Mouse (Mus musculus): ENCODE data around the gene Mrps33. TPM values are rescaled to one million over a fixed set of nuclear protein-coding genes. Genes with fewer than 3 reads are reported as not detected.
A peak's percentile ranks its signal among the peaks of the same experiment; 100 is the strongest.

Gene Mrps33
- polyA plus RNA-seq, 1 experiment from 2014 or later, result 215 TPM

DNA sequence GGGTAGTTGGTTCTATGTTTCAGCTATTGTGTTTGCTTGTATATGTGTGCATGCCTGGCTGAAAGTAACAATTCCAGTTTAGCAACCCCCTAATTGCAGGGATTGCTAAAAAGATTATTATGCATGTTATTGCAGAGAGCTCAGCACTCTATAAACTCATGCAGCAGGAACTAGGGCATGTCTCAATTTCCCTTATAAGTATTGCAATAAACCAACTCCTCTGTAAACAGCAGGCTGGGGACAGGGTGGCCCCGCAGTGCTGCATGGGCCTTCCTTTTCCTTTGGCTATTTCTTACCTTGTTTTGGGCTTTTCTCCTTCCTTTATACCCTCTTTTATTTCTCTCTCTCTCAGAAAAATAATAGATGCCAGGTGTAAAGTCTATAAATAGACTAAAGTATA lies 32.3 kb downstream of the Mrps33 start:
- Histone ChIP-seq H3K27ac (no peak overlapping the region), H3K36me3 (no peaks in the 10 kb centered on the region)

GRCm38 (mm10) chr6:39776275-39776674 lies 34.5 kb downstream of the Mrps33 start:
- Histone ChIP-seq H3K27me3 (no peaks in the 10 kb centered on the region), H3K36me3 (no peaks in the 10 kb centered on the region), H3K4me3 (no peak overlapping the region), H3K4me1 (peaks cover 13% of the 10 kb centered on the region; the same call in 1 of the 2 replicates), H3K4me2 (replicated peaks) (no peak overlapping the region), H3K27ac (no peak overlapping the region), H3K9ac (no peak overlapping the region), H3K9me3 (no peaks in the 10 kb centered on the region)
- WGBS, result 91% methylated on average over 6 of the region's 6 CpGs
- no peak for ATAC-seq (ENCODE audit: insufficient number of reproducible peaks, insufficient read depth, low FRiP score, low TSS enrichment)

More for the DNA sequence above, 32.3 kb downstream of the Mrps33 start:
- Histone ChIP-seq H3K9ac (no peak overlapping the region), H3K9me3 (no peaks in the 10 kb centered on the region), H3K4me1 (peaks cover 20% of the 10 kb centered on the region), H3K27me3 (no peaks in the 10 kb centered on the region), H3K4me3 (no peak overlapping the region), H3K4me2 (replicated peaks) (no peak overlapping the region)
- no peak for ATAC-seq (ENCODE audit: insufficient number of reproducible peaks, insufficient read depth, low FRiP score, low TSS enrichment)
- 83% methylated on average over 1 of the region's 1 CpGs for WGBS

GRCm38 (mm10) chr6:39775029-39775428 lies 35.8 kb downstream of the Mrps33 start:
- Histone ChIP-seq H3K4me3 (no peak overlapping the region), H3K4me1 (0 out of 2 replicates have a peak, but pooled peaks cover 5% of the 10 kb centered on the region), H3K36me3 (no peaks in the 10 kb centered on the region), H3K4me2 (replicated peaks) (no peak overlapping the region), H3K27me3 (no peaks in the 10 kb centered on the region), H3K27ac (no peak overlapping the region), H3K9ac (no peak overlapping the region), H3K9me3 (no peaks in the 10 kb centered on the region)
- 0 out of 2 replicates have a peak, but pooled peaks have one; percentile 35 for ATAC-seq (ENCODE audit: insufficient number of reproducible peaks, insufficient read depth, low FRiP score, low TSS enrichment)
- WGBS, result 81% methylated on average over 9 of the region's 9 CpGs

DNA sequence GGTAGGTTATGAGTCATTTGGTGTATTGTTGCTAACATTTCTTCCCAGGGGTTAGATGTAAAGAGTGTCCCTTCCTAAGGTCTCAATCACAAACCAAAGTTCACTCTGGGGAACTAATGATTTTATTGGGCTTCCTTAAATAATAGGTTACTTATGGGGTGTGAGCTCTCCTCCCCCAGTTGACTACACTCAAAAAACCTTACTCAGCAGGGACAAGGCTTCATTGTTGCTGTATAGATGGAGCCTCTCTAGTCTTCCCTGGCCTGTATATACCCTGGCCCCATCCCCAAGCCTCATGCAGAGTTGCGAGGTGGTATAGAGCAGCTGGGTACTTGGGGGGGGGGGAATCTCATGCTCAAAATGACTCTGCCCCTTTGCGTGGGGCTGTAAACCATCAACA lies 53.6 kb downstream of the Mrps33 start:
- Histone ChIP-seq H3K27ac (no peak overlapping the region), H3K4me3 (no peak overlapping the region), H3K4me2 (replicated peaks) (no peak overlapping the region), H3K9me3 (no peaks in the 10 kb centered on the region), H3K4me1 (no peaks in the 10 kb centered on the region), H3K9ac (no peak overlapping the region), H3K27me3 (no peaks in the 10 kb centered on the region), H3K36me3 (no peaks in the 10 kb centered on the region)
- WGBS, result 75% methylated on average over 2 of the region's 2 CpGs
- ATAC-seq (ENCODE audit: insufficient number of reproducible peaks, insufficient read depth, low FRiP score, low TSS enrichment), result no peak

Other genes with a start within 250 kb of the Mrps33 start
- 40.5 and 41.1 TPM in 2 replicates for gene Adck2, start 237.1 kb downstream of the Mrps33 start, polyA plus RNA-seq (2016; fragmentation: Nextera tagmentation; extraction: Ambion mirVana)
- 1.9 TPM in 1 of 2 replicates, not detected in the other for gene Gm42420, start 225.2 kb downstream of the Mrps33 start, polyA plus RNA-seq (2016; fragmentation: Nextera tagmentation; extraction: Ambion mirVana)
- 299 and 324 TPM in 2 replicates for gene Ndufb2, start 218.4 kb downstream of the Mrps33 start, polyA plus RNA-seq (2016; fragmentation: Nextera tagmentation; extraction: Ambion mirVana)
- 18.6 and 18.9 TPM in 2 replicates for gene Braf, start 85.5 kb downstream of the Mrps33 start, polyA plus RNA-seq (2016; fragmentation: Nextera tagmentation; extraction: Ambion mirVana)
- 2.2 and 3.3 TPM in 2 replicates for gene Tmem178b, start 62.3 kb upstream of the Mrps33 start, polyA plus RNA-seq (2016; fragmentation: Nextera tagmentation; extraction: Ambion mirVana)